Mouse (Mus musculus): Measurements from ENCODE around the gene Gja8. TPM values are rescaled to one million over a fixed set of nuclear protein-coding genes. Genes with fewer than 3 reads are reported as not detected.

The Gja8 gene
- total RNA-seq (2012; rRNA removed) (0.04 TPM in 1 of 2 replicates, not detected in the other), polyA plus RNA-seq (2012; ENCODE audit: insufficient read depth in 1 of 2, insufficient read length in 2 of 2, low read depth in 1 of 2, low replicate concordance in 2 of 2, missing spikeins in 1 of 2) (under 1 TPM in 1 of 2 experiments, not detected in 1; 0.04 TPM)

DNA sequence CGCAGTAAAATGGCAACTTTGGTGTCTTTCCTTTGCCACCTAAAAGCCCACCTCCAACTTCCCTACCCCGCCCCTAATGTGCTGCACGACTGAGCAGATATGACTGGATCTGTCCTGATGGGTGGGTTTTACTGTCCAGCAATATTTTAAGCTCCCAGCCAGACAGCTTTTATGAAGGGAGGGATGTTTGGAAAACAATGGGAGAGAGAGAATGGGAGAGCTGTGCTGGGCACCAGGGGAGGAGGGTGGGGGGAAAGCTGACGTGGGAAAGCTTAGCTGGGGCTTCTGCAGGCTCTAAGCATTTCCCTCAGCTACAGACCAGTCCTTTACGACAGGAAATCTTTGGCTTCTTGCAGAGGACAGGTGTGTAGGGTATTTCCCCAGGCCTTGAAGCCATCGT, at the start of gene Gja8:
Gene Gja8 (minus strand): TSS at position 101 of the 400 bp plus-strand sequence.
- Histone ChIP-seq H3K36me3 (ENCODE audit: control insufficient read depth in 1 of 2, insufficient read depth in 2 of 2, low read length in 2 of 2) (no peaks in the 10 kb centered on the region), H3K79me2 (ENCODE audit: control insufficient read depth, insufficient read depth, low read length, poor library complexity) (no peaks in the 10 kb centered on the region), H3K4me1 (ENCODE audit: control insufficient read depth in 1 of 2, insufficient read depth in 2 of 2, low read length in 2 of 2) (no peaks in the 10 kb centered on the region), H3K4me3 (ENCODE audit: control insufficient read depth in 1 of 2, insufficient read depth in 1 of 2, low read depth in 2 of 2, low read length in 2 of 2) (no peak within 1 kb of the TSS), H3K27ac (ENCODE audit: control insufficient read depth, low read depth, low read length) (no peak within 1 kb of the TSS), H3K27me3 (ENCODE audit: control insufficient read depth in 1 of 2, insufficient read depth in 2 of 2, low read length in 2 of 2) (peaks cover 27 to 56% of the 10 kb centered on the region in 2 experiments), H3K9me3 (replicated peaks; ENCODE audit: insufficient read depth, low read length) (no peaks in the 10 kb centered on the region), H3K9ac (ENCODE audit: control insufficient read depth, low read depth, low read length, poor library complexity, severe bottlenecking) (no peak within 1 kb of the TSS)
- no peak for DNase-seq (ENCODE audit: low read depth, low spot score)
- no peak for TF ChIP-seq POLR2A (IDR thresholded peaks at IDR 0.05; ENCODE audit: control insufficient read depth in 1 of 2, insufficient read depth in 1 of 2, low read depth in 1 of 2, low read length in 2 of 2, poor library complexity in 1 of 2)
- TF ChIP-seq MAX (IDR thresholded peaks at IDR 0.05; ENCODE audit: low read length) = no peak
- no peak for TF ChIP-seq UBTF (IDR thresholded peaks at IDR 0.05; ENCODE audit: borderline replicate concordance, insufficient read depth, low read depth, low read length)
- TF ChIP-seq NELFE (IDR thresholded peaks at IDR 0.05; ENCODE audit: low read depth, low read length) = no peak
- no peak for TF ChIP-seq POLR2AphosphoS2 (IDR thresholded peaks at IDR 0.05; ENCODE audit: low read length)
- no peak for TF ChIP-seq MAFK (IDR thresholded peaks at IDR 0.05; ENCODE audit: borderline replicate concordance, low read depth, low read length)
- no peak for TF ChIP-seq RCOR1 (IDR thresholded peaks at IDR 0.05; ENCODE audit: low read depth, low read length)
- TF ChIP-seq KAT2A (conservative IDR thresholded peaks at IDR 0.05; ENCODE audit: low read depth, low read length) = no peak
- TF ChIP-seq CHD1 (IDR thresholded peaks at IDR 0.05; ENCODE audit: low read depth, low read length) = no peak
- TF ChIP-seq CTCF (IDR thresholded peaks at IDR 0.05 in 2 of 3, conservative IDR thresholded peaks at IDR 0.05 in 1 of 3; ENCODE audit: control insufficient read depth in 1 of 3, insufficient read depth in 1 of 3, low read depth in 2 of 3, low read length in 3 of 3, poor library complexity in 1 of 3, severe bottlenecking in 1 of 3) = no peak; a peak in 1 of 6 replicates
- TF ChIP-seq MYB (IDR thresholded peaks at IDR 0.05; ENCODE audit: low read depth, low read length) = no peak
- TF ChIP-seq MYC (IDR thresholded peaks at IDR 0.05; ENCODE audit: low read depth, low read length) = no peak
- TF ChIP-seq RAD21 (IDR thresholded peaks at IDR 0.05; ENCODE audit: low read depth, low read length) = no peak
- no peak for TF ChIP-seq GATA1 (IDR thresholded peaks at IDR 0.05; ENCODE audit: low read depth, low read length)
- no peak for TF ChIP-seq JUND (IDR thresholded peaks at IDR 0.05; ENCODE audit: low read depth, low read length)
- no peak for TF ChIP-seq EP300 (IDR thresholded peaks at IDR 0.05; ENCODE audit: low read depth in 1 of 2, low read length in 2 of 2)
- TF ChIP-seq TBP (IDR thresholded peaks at IDR 0.05; ENCODE audit: low read depth, low read length) = no peak
- TF ChIP-seq ETS1 (IDR thresholded peaks at IDR 0.05; ENCODE audit: low read depth, low read length) = no peak

DNA sequence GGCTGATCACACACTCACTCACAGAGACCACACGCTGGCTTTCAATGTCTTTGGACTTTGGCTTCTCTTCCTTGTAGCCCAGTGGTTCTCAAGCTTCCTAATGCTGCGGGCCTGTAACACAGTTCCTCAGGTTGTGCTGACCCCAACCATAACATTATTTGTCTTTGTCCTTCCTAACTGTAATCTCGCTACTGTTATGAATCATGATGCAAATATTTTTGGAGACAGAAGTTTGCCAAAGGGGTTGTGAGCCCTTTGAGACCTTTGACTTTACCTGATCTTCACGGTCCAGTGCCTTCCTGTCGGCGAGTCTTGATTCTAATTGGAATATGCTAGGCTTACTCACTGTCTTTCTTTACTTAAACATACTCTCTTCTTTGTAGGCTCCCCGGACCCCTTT, 48.6 kb upstream of the Gja8 start:
- no peak overlapping the region for H3K4me3 ChIP-seq (ENCODE audit: control insufficient read depth in 1 of 2, insufficient read depth in 1 of 2, low read depth in 2 of 2, low read length in 2 of 2)

More for the DNA sequence above, 48.6 kb upstream of the Gja8 start:
- H3K27ac ChIP-seq (ENCODE audit: control insufficient read depth, low read depth, low read length) = no peak overlapping the region
- peaks cover 0 to 6% of the 10 kb centered on the region in 2 experiments; a peak in 1 of 4 replicates for H3K36me3 ChIP-seq (ENCODE audit: control insufficient read depth in 1 of 2, insufficient read depth in 2 of 2, low read length in 2 of 2)
- no peak for DNase-seq (ENCODE audit: low read depth, low spot score)
- peaks cover 5 to 15% of the 10 kb centered on the region in 2 experiments; a peak in 3 of 4 replicates for H3K4me1 ChIP-seq (ENCODE audit: control insufficient read depth in 1 of 2, insufficient read depth in 2 of 2, low read length in 2 of 2)
- no peaks in the 10 kb centered on the region for H3K9me3 ChIP-seq (replicated peaks; ENCODE audit: insufficient read depth, low read length)
- TF ChIP-seq SIN3A (IDR thresholded peaks at IDR 0.05; ENCODE audit: low read length) (no peak), CTCF (IDR thresholded peaks at IDR 0.05 in 2 of 3, conservative IDR thresholded peaks at IDR 0.05 in 1 of 3; ENCODE audit: control insufficient read depth in 1 of 3, insufficient read depth in 1 of 3, low read depth in 2 of 3, low read length in 3 of 3, poor library complexity in 1 of 3, severe bottlenecking in 1 of 3) (no peak), POLR2A (IDR thresholded peaks at IDR 0.05; ENCODE audit: control insufficient read depth in 1 of 2, insufficient read depth in 1 of 2, low read depth in 1 of 2, low read length in 2 of 2, poor library complexity in 1 of 2) (no peak), POLR2AphosphoS2 (IDR thresholded peaks at IDR 0.05; ENCODE audit: low read length) (no peak), MXI1 (IDR thresholded peaks at IDR 0.05; ENCODE audit: low read depth, low read length) (no peak), USF1 (IDR thresholded peaks at IDR 0.05; ENCODE audit: low read depth, low read length) (no peak), NRF1 (IDR thresholded peaks at IDR 0.05; ENCODE audit: insufficient read depth, low read depth, low read length, poor library complexity, severe bottlenecking) (no peak), MYC (IDR thresholded peaks at IDR 0.05; ENCODE audit: low read depth, low read length) (no peak), ZNF384 (IDR thresholded peaks at IDR 0.05; ENCODE audit: low read depth, low read length) (no peak), POLR2AphosphoS5 (IDR thresholded peaks at IDR 0.05; ENCODE audit: borderline replicate concordance, low read depth, low read length) (no peak)
- peaks cover 8 to 11% of the 10 kb centered on the region in 2 experiments for H3K27me3 ChIP-seq (ENCODE audit: control insufficient read depth in 1 of 2, insufficient read depth in 2 of 2, low read length in 2 of 2)
- H3K79me2 ChIP-seq (ENCODE audit: control insufficient read depth, insufficient read depth, low read length, poor library complexity) = no peaks in the 10 kb centered on the region
- H3K9ac ChIP-seq (ENCODE audit: control insufficient read depth, low read depth, low read length, poor library complexity, severe bottlenecking) = no peak overlapping the region
